Mouse (Mus musculus): Measurements from ENCODE around the gene Inpp5a.

Gene Inpp5a

DNA sequence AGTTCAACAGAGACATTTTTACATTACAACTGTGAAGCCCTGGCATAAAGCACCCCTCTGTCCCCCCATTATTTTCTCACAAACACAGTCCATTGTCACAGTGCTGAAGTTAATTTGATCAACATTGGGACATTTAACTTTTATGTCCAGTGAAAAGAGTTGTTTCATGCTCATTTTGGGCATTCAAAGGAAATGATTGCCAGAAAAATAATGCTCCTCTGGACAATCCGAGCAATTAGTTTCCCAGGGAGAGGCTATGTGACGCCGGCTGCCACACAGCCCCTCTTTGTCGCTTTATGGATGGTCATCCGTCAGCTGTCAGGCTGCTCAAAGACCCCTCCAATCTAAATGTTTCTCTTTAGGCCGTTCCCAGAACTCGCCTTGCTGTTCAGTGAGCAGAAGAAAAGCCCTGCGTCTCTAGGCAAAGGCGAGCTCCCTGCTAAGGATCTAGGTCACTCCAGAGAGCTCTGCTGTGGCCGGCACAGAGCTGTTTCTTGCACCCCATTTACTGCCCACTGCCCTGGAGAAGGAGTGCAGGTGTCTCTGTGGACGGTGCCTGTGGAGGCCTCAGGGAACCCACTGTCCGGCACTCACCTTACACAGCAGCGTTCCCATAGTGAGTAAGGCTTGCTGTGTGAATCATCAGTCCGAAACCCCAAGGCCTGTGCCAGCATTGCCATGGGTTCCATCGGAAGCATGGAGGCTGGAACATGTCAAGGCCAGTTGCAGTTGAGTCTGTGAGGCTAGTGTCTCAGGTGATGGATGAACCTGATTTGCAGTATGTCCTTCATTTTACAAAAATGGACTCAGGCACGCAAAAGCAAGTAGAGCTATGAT lies 141.9 kb downstream of the Inpp5a start:
- DNase-seq (ENCODE audit: low read depth, low spot score) = peak; percentile 35

DNA sequence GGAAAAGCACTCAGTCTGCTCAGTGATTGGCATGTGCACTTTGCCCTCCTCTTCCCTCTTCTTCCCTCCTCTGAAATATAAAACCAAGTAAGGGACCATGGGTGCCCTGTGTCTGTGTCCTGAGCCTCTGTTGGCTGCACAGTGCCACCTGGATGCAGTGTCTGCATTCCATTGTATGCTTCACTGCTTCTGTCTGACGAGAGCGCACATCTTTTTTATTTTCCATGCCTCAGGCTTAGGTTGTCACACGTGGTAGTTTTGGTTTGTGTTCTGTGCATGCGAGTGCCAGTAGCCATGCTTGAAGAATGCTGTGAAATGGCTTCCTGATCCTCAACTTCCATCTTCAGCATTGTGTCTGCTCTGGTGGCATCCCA lies 142.5 kb downstream of the Inpp5a start:
- no peak for DNase-seq (ENCODE audit: low read depth, low spot score)

GRCm38 (mm10) chr7:139536331-139536730 lies 147.4 kb downstream of the Inpp5a start:
- DNase-seq (ENCODE audit: low read depth, low spot score) = no peak

- DNase-seq (ENCODE audit: low read depth, low spot score) = no peak
Observed at GRCm38 (mm10) chr7:139536831-139537230, 147.9 kb downstream of the Inpp5a start.

GRCm38 (mm10) chr7:139537831-139538230 lies 148.9 kb downstream of the Inpp5a start:
- no peak for DNase-seq (ENCODE audit: low read depth, low spot score)

- no peak for DNase-seq (ENCODE audit: low read depth, low spot score)
Observed at GRCm38 (mm10) chr7:139538541-139538940, 149.6 kb downstream of the Inpp5a start.

- DNase-seq (ENCODE audit: low read depth, low spot score) = no peak
Observed at GRCm38 (mm10) chr7:139540601-139541000, 151.7 kb downstream of the Inpp5a start.

DNA sequence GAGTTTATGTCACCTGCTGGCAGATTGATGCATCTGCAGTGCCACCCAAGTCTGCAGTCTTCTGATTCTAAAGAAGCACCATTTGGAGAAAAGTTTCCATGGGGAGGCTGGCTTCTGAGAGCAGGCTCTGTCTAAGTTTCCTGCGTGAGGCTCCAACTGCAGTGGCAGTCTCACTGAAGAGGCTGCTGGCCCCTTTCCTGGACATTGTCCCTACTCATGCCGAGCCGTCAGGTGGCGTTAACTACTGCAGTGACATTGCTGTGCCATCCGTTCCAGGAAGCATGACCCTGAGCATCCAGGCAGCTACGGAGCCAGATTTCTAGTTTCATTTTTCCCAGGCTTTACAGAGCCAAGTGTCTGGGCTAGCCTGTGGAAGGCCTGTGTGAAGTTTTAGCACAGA lies 152.5 kb downstream of the Inpp5a start:
- no peak for DNase-seq (ENCODE audit: low read depth, low spot score)

GRCm38 (mm10) chr7:139544706-139545625 lies 156.1 kb downstream of the Inpp5a start:
- no peak for DNase-seq (ENCODE audit: low read depth, low spot score)

GRCm38 (mm10) chr7:139547325-139547724 lies 158.4 kb downstream of the Inpp5a start:
- DNase-seq (ENCODE audit: low read depth, low spot score) = no peak

DNA sequence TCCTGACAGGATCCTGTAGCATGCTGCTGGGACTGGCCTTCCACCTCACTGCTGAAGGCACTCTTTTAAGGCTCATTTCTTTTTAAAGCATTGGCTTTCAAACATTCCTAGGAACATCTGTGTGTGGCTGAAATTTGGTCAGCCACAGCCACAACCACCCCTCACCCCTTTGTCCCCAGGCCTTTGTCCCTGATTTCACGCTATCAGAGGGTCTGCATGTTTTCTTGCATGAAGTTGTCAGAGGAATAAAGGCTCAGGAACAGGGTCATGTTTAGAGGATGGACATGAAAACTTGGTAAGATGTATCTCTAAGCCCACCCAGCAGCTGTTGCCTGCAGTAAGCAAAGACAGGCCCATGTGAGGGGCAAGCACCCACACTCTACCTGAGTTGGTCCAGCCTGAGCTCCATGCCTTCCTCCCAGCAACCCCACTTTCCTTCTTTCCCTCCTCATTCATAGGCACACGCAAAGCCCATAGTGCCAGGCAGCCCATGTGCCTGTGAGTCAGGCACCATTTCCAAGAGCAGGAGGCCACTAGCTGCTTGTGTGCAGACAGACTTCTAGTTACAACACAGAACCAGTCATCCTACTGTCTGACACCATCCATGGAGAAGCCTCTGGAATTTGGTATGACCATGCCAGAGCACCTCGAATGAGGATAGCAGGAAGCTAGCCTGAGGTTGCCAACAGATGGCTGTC lies 161.3 kb downstream of the Inpp5a start:
- DNase-seq (ENCODE audit: low read depth, low spot score) = no peak

DNA sequence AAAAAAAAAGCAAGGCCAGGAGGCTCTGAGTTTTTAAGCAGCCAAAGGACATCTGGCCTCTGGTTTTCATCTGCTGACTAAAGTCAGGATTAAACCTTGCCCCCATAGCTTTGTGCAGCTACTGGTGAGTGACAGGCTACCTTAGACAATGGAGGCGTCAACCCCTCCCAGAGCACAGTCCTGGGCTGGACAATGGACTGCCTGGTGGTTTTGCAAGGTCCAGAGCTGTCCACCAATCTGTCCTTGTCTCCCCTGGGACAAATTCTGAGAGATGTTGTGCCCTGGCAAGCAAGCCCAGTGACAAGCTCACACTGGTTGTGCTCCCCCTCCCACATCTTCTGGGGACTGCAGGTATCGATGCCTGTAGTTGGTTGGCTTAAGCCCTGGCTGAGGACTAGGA lies 162.6 kb downstream of the Inpp5a start:
- DNase-seq (ENCODE audit: low read depth, low spot score) = no peak

DNA sequence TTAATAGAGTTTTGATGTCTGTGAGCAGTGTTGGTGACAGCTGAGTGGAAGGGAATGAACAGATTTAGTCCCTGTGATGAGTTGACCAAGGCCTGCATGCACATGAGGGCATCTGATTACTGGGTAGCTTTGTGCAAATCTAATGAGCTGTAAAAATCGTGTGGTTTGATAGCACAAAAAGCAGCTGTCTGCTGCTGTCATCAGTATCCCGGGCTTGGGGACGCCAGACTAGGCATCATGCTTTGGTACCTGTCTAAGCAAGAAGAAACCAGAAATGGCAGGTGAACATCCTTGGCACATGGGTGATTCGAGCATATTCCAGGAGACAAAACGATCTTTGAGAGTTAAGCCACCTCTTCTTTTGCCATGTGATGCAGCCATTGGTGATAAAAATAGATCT lies 167.4 kb downstream of the Inpp5a start:
- no peak for DNase-seq (ENCODE audit: low read depth, low spot score)

DNA sequence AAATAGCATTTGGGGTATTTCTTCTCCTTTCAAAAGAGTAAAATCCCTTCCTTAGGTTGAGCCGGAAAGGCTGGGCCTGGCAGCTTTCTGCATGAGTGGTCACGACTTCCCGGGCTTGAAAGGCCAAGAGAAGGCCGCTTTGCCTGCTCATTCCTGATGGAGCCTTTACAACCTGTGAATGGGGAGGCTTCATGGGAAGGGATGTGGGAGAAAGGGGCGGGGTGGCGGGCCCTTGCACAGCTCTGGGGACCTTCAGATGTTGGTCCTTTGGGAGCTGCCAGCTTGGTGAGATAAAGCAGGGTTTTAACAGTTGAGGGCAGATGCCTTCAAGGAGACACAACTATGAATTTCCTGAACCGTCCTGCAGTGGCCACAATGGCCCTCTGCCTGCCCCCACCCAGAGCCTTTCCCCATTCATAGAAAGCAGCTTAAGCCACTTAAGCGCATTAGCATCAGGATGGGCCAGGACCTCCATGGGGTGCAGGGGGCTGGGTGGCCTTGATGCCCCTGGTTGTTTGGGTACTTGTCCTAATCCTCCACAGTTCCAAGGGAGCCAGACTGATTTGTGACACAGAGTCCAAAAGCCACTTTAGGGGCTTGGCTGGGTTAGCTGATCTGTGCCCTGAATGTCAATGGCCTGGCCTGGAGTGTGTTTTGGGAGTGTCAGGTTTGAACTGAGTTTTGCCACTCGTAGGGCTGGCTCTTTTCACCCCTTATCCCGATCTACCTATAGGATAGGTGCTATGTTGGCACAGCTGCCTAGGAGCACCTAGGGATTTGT lies 168.0 kb downstream of the Inpp5a start:
- DNase-seq (ENCODE audit: low read depth, low spot score) = no peak

DNA sequence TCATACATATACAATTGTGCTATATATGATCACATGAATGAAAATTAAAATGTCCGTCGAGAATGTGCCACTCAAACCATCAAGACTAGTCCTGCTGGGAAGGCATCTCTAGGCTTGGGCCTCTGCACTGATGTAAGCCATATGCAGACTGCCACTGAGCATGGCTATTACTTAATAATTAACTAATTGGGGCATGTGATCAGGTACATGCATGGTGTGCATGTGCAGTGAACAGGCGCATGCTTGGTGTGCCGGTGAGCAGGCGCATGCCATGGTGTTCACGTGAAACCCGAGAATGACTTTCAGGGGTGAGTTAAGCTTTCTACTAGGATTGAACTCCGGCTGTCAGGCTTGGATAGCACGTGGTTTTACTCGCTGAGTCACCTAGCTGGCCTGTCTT lies 170.8 kb downstream of the Inpp5a start:
- no peak for DNase-seq (ENCODE audit: low read depth, low spot score)

GRCm38 (mm10) chr7:139563425-139563824 lies 174.5 kb downstream of the Inpp5a start:
- no peak for DNase-seq (ENCODE audit: low read depth, low spot score)

GRCm38 (mm10) chr7:139564161-139564560 lies 175.3 kb downstream of the Inpp5a start:
- no peak for DNase-seq (ENCODE audit: low read depth, low spot score)

DNA sequence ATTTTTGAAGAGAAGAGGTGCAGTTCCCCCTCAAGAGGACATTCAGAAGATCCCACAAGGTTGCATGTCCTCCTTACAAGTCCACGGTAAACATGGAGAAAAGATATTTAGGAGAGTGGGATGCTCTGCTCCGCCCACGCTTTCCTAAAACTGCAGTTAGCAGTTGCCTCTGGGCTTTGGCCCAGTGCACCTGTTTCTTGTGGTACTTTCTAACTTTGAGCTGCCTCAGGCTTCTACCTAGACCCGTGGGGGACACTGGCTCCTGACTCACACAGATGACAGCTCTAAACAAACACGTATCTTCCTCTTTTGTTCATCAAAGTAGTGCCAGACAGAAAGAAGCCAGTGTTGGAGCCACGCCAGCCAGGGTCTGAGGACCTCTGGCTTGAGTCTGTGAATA lies 177.1 kb downstream of the Inpp5a start:
- DNase-seq (ENCODE audit: low read depth, low spot score) = no peak

DNA sequence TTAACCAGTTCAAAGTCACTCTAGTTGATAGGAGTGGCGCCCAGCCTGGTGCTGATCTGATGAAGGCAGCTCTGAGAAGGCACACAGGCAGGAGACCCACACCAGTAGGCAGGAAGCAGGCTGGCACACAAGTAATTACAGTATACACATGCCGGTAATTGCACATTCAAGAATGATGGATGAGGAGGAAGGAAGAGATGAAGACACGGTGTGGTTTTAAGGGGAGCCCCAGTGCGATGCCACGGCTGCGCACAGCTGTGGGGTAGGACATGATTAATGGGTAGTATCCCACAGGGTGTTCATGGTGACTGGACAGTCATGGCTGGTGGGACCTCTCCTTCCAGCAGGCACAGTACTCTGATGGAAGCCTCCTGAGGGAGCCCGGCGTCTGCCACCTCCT lies 177.6 kb downstream of the Inpp5a start:
- DNase-seq (ENCODE audit: low read depth, low spot score) = no peak

GRCm38 (mm10) chr7:139570788-139571187 lies 181.9 kb downstream of the Inpp5a start:
- DNase-seq (ENCODE audit: low read depth, low spot score) = no peak

- no peak for DNase-seq (ENCODE audit: low read depth, low spot score)
Observed at GRCm38 (mm10) chr7:139572665-139573064, 183.8 kb downstream of the Inpp5a start.

All from embryo, embryonic 11.5 days (tissue).